Mouse (Mus musculus): ENCODE data around the gene Supt4a. TPM values are rescaled to one million over a fixed set of nuclear protein-coding genes. Genes with fewer than 3 reads are reported as not detected.

Supt4a gene
- total RNA-seq, 2 experiments from 2014 or later: 36.8 TPM

DNA sequence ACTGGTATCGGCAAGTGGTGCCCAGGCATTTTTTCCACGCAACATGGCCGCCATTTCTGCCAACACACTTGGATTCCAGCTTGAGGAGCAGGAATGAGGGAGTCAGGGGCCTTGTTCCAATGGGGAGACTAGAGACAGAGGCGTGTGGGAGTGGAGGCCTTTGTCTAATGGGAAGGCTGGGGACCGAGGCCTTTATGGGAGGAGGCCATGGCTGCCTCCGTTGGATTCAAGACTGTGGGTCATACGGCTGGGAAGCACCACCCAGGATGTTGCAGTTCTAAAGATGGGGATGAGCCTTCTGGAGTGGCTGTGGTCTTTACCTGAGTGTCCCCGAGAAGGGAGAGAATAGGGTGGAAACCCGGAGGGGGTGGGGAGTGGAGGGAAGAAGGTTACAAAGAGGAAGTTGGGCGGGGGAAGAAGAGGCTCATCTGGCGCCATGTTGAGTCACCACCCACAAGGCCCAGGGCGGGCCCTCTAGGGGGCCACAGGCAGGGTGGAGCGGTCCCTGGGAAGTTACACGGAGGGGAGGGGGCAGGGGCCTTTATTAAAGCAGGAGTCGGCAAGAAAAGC is 19.0 kb downstream of the Supt4a start:
- TF ChIP-seq CTCF (IDR thresholded peaks at IDR 0.05): no peak
- Histone ChIP-seq H3K27ac (peak overlapping the region; percentile 51; the same call in 1 of the 2 replicates), H3K4me3 (peak overlapping the region; percentile 57)
- peak; percentile 34 for DNase-seq
- intact Hi-C loops (cut with DNase I): no loop called here

DNA sequence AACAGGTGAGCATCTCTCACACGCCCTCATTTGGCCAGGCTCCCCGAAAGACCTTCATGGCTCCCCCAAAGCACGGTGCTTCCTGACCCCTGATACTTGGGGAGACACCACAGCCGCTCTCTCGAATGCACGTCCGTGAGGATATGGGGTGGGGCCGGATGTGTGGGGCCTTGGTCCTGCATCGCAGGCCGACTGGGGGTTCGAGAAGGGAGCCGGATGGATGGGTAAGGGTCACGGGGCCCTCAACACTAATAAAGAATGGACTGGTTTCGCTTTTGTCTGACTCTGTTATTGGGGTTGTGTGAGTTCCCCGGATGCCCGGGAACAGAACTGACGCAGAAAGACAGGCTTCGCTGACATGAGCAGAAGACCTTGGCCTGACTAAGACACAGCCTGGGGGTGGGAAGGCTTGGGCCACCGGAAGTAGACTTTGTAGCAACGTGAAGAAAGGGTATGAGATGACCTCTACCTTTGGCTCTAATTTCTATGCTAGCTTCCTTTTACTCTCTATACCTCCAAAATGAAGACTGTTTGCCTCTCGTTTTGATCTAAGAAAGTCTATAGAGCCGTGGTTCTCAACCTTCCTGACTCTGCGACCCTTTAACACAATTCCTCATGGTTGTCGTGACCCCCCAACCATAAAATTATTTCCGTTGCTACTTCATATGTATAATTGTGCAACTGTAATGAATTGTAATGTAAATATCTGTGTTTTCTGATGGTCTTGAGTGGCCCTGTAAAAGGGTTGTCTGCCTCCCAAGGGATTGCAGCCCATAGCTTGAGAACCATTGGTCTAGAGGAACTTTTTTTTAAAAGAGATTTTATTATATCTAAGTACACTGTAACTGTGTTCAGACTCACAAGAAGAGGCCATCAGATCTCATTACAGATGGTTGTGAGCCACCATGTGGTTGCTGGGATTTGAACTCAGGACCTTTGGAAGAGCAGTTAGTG is 19.9 kb downstream of the Supt4a start:
- no peak overlapping the region for H3K27ac ChIP-seq
- intact Hi-C loops (cut with DNase I): no loop called here
- no peak for TF ChIP-seq CTCF (IDR thresholded peaks at IDR 0.05)

DNA sequence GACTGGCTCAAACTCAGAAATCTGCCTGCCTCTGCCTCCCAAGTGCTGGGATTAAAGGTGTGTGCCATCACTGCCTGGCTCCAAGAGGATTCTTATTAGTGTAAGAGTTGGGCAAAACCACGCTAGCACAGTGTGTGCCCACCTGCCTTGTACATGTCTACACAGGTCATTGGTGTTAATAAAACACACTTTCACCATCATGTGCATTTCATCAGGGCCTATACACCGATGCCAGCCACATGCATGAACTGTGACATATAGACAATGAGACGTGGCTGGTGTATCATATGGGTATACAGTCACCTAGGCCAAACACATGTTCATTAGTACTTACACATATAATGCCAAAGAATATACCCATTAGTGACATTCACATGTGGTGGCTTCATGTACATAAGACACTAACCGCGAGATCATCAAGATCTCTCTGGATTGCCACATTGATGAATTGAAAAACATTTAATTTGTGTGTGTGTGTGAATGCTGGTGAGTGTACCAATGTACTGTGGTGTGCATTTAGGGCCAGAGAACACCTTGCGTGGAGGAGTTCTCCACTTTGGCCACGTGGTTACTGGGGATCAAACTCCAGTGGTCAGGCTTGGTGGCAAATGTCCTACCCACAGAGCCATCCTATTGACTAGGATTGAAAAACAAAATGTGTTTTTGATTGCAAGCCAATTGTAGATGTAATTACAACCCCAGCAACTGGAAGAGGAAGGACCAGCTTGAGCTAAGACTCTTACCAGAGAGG is 21.0 kb downstream of the Supt4a start:
- no peak overlapping the region for H3K27ac ChIP-seq
- no peak for TF ChIP-seq CTCF (IDR thresholded peaks at IDR 0.05)
- H3K4me3 ChIP-seq: no peak overlapping the region

More for the DNA sequence above, 19.9 kb downstream of the Supt4a start:
- DNase-seq: peak; percentile 15
- peak overlapping the region; percentile 57 for H3K4me3 ChIP-seq

DNA sequence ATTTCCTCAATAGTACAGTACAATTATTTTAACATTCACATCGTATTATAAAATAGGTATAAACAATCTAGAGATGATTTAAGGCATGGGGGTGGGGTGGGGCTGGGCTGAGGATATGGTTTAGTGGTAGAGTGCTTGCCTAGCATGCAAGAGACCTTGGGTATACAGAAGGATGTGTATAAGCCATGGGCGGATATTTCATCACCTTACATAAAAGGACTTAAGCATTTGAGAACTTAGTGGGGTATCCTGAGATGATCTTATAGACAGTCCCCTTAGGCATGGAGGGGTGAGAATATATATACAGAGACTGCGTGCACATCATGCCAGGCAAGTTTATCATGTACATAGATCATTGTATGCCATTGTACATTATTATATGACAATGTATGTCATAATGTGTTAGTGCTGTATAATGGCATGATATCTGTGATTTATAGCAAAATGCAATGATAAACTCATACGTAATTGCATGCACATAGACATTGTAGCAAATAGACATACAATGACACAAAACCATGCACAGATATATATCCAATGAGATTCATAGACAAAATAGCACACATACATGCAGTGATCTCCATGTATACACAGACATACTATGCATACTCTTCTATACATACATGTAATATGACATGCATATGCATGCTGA is 21.7 kb downstream of the Supt4a start:
- no peak for TF ChIP-seq CTCF (IDR thresholded peaks at IDR 0.05)
- H3K27ac ChIP-seq: no peak overlapping the region
- DNase-seq: no peak
- intact Hi-C loops (cut with DNase I): no loop called here
- no peak overlapping the region for H3K4me3 ChIP-seq

More for the DNA sequence above, 21.0 kb downstream of the Supt4a start:
- no peak for DNase-seq
- intact Hi-C loops (cut with DNase I): no loop called here

DNA sequence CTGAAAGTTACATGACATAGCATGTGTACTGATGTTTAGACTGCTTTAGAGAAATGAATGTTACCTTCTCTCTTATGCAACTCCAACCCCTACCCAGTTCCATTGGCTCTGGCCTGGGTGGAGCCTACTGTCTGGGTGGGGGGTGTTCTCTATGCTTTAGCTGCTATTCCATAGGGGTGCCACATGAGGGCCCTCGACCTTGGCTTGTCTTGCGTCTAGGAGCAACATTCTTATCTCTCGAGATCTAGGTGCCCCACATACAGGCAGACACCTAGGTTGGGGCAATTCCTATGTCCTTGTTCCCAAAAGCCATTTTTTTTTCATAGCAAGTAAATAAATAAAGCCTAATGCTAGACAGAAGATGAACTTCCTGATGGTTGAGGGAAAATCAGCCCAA is 22.3 kb downstream of the Supt4a start:
- intact Hi-C loops (cut with DNase I): no loop called here
- DNase-seq: peak; percentile 10
- Histone ChIP-seq H3K27ac (no peak overlapping the region), H3K4me3 (no peak overlapping the region)
- TF ChIP-seq CTCF (IDR thresholded peaks at IDR 0.05): no peak

DNA sequence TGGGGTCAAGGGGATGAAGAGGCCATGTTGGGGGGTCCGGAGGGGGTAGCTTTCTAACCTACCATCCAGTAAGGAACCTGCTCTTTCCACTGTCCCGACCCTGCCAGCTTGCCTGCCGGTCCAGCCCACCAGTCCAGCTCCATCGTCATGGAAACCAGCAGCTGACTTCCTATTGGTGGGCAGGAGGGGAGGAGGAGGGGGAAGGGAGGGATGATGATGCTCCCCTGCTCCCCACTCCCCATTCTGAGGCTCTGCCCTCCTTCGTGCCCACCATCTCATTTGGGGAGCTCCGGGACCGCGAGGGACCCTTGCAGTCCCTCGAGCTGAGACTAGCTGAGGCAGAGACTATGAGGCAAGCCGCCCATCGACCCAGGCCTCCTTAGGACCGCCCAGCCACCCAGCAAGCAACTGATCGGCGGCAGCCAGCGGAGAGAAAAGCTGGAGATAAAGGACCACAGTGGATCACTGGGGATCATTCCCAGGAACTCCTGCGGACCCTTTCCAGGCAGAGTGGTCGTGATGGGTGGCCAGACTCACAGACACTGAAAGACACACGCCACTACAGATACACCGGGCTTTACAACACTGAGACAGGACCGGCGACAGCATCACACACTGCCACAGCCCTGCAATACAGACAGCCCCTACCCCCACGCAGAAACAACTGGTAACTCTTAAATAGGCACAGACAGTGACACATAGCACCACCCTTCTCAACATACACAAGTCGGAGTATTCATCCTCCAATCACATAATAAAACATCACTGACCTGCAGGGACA is 23.1 kb downstream of the Supt4a start, which contains the start of gene Tspoap1:
TSS of gene Tspoap1 (plus strand) at position 241 of the 781 bp plus-strand sequence.
- Histone ChIP-seq H3K27ac (no peak within 1 kb of the TSS), H3K4me3 (no peak within 1 kb of the TSS)
- TF ChIP-seq CTCF (IDR thresholded peaks at IDR 0.05): no peak
- intact Hi-C loops (cut with DNase I): no loop called here
- DNase-seq: peak; percentile 12

DNA sequence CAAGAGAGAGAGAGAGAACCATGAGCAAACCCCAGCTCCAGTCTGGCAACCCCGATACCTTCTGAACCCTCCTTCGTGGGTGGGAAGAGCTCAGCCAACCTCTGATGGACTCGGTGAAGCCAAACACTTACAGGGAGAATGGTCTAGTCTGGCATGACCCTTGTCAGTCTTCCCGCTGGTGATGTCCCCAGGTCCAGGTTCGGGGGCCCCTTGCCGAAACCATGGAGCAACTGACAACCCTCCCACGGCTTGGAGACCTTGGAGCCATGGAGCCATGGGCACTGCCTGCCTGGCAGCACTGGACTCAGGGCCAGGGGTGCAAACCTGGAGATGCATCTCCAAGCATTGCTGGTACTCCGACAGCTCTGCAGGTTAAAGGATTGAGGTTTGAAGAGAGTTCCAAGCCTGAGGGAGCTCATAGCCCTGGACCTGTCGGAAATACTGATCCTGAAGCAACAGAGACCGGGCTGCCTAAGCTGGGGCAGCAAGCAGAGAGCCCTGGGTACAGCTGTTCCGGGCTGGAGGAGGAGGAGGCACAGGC is 23.9 kb downstream of the Supt4a start:
- H3K27ac ChIP-seq: no peak overlapping the region
- no peak for TF ChIP-seq CTCF (IDR thresholded peaks at IDR 0.05)
- DNase-seq: peak; percentile 12
- intact Hi-C loops (cut with DNase I): no loop called here
- no peak overlapping the region for H3K4me3 ChIP-seq

DNA sequence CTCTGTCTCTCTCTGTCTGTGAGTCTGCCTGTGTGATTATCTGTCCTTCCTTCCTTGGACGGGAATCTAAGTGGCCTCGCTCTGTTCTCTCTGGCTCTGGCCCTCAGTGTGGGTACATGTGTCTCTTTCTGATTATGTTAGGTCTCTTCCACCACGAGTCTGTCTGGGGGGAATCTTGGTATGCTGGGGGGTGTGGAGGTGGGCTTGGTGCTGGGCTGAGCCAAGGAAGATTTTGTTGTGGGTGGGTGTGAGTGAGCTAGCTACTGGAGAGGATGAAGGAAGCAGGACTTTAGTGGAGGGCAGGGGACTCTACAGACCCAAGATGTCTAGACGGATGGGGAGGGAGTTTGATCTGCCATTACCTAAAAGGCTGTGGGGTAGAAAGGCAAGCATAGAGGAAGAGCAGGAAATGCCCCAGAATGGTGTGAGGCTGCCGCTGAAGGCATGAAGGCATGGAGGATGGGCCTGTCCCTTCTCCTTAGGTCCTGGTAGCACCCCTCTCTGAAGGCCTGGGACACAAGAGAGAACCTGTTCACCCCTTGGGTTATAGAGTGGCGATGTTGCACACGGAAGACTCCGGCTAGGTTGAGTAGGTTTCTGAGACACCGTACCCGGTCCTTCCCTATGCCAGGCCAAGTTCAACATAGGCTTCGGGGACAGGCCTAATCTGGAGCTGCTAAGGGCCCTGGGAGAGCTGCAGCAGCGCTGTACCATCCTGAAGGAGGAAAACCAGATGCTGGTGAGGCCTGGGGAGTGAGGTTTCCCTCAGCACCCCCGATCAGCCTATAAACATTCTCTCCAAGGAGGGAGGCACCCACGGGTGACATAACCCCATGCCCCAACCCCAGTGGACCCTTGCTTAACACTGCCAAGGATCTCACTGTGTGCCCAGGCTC is 24.7 kb downstream of the Supt4a start:
- no peak for TF ChIP-seq CTCF (IDR thresholded peaks at IDR 0.05)
- H3K4me3 ChIP-seq: no peak overlapping the region
- H3K27ac ChIP-seq: no peak overlapping the region
- intact Hi-C loops (cut with DNase I): no loop called here
- no peak for DNase-seq

DNA sequence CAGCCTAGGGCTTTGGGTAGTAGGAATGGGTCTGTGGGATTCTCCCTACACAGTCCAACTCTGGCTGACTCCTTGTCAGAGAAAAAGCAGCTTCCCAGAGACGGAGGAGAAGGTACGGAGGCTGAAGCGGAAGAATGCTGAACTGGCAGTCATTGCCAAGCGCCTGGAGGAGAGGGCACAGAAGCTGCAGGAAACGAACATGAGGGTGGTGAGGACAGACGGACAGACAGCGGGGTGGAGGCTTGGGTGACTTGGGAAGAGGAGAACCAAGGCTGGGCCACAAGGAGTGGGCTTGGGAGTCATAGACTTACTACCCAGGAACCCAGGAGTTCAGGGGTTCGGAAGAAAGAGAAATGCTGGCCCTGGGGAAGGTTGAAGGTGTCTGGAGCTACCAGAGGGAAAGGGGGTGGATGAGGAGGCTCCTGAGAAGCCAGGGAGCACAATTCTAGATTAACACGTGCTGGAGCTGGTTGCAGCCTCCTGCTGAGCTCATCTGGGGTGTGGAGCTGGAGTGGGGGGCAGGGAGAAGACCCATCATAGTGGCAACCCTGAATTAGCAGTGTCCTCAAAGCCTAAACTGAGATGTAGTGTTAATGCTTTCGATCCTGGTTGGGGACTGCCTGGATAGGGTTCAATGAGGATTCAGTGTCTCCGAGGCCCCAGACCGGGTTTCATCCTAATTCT is 25.5 kb downstream of the Supt4a start:
- no peak for DNase-seq
- no peak overlapping the region for H3K4me3 ChIP-seq
- TF ChIP-seq CTCF (IDR thresholded peaks at IDR 0.05): no peak
- H3K27ac ChIP-seq: no peak overlapping the region
- intact Hi-C loops (cut with DNase I): no loop called here

DNA sequence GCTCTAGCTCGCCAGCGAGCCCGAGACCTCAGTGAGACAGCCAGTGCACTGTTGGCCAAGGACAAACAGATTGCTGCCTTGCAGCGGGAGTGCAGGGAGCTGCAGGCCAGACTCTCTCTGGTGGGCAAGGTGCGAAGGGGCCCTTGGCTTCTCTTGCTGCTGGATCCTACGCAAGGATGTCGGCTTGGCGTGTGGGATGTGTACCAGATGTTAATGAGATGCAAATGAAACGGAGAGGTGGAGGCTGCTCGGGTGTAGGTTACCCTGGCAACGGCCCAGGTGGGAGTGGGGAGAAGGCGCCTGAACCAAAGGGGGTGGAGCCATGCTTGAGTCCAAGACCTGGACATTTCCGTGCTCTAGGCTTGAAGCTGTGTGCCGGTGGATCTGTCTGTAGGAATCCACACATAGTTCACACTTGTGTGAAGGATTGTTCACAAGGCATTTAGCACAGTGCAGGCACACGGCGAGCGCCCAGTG is 26.2 kb downstream of the Supt4a start:
- Histone ChIP-seq H3K27ac (no peak overlapping the region), H3K4me3 (peak overlapping the region; percentile 51)
- peak; percentile 15 for DNase-seq
- no peak for TF ChIP-seq CTCF (IDR thresholded peaks at IDR 0.05)
- intact Hi-C loops (cut with DNase I): no loop called here
